Mouse (Mus musculus) frontal cortex, adult 2 months (tissue): Measurements from ENCODE around the gene Olfr55. TPM values are rescaled to one million over a fixed set of nuclear protein-coding genes. Genes with fewer than 3 reads are reported as not detected.
"Not testable (repeated sequence)": the region's sequence is repeated elsewhere in the genome, so short reads cannot be mapped to it uniquely, and the experiment has no call there.

Experiments
- DNase-seq, 2 experiments: peaks; one replicate each; pipeline ENCODE4 v3.0.0; 2022; ENCODE audit warnings: low spot score in 1 of 2; ENCODE audit errors: extremely low spot score in 1 of 2
- polyA plus RNA-seq: library from polyadenylated mRNA; depleted of rRNA; stranded (reverse); fragments of >200 nt; gene quantifications from 2 replicates; pipeline ENCODE4 v1.2.3, GENCODE M21; 2012; rRNA removed

Olfr55 gene
- polyA plus RNA-seq, result 0.02 and 0.06 TPM in 2 replicates

DNA sequence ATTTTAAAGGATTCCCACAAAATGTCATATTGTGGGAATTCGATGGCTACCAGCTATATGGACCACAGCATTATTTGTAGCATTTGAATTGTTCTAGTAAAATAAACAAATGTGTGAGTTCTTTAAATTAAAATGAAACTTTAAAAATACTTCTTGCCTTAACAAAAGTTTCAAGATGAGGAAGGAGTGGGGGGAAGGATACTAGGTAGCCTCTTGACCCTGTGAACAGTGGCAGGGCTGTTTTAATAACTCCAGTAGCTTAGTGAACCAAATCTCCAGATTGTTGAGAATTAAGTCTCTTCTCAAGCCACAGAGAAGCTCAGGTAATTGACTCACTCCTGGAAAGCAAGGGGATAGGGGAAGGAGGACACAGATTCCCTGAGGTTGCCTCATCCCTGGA lies at the start of gene Olfr55:
Gene Olfr55, plus strand, starts transcription at position 301 of the 400 bp plus-strand sequence.
- not testable (repeated sequence) for DNase-seq

DNA sequence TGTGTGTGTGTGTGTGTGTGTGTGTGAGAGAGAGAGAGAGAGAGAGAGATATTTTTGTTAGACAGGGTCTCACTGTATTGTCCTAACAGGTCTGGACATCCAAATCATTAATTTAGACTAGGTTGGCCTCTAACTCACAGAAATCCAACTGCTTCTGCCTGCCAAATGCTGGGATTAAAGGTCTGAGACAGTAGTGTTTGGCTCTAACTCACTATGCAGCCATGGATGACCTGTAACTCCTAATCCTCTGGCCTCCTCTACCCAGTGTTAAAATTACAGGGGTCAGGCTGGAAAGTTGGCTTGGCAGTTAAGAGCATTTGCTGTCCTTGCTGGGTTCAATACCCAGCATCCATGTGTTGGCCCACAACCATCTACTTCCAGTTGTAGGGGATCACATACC lies 43.7 kb upstream of the Olfr55 start:
- DNase-seq, result no peak

DNA sequence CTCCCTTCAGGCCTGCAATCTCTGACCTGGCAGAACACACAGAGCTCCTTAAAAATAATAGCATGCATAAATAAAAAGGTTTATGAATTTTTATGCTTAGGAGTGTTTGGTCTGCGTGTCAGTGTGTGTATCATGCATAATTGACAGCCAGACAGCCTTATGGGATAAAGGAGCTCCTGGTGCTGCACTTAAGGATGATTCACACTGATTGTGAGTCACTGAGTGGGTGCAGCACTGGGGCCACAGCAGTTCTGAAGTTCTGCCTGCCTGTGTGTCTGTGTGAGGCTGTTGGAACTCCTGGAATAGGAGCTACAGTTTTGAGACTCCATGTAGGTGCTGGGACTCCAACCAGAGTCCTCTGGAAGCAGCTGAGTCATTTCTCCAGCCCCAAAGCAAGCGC lies 42.0 kb upstream of the Olfr55 start:
- DNase-seq, result peak in 1 of 2 experiments; percentile 22

GRCm38 (mm10) chr17:33139261-33139820 lies 28.9 kb upstream of the Olfr55 start, which contains the start of gene Morc2b:
Gene Morc2b, minus strand, starts transcription at chr17:33139683.
- DNase-seq, result no peak

GRCm38 (mm10) chr17:33191002-33191401 lies 22.8 kb downstream of the Olfr55 start, which contains the start of gene Olfr239:
Gene Olfr239, plus strand, starts transcription at chr17:33191302.
- not testable (repeated sequence) for DNase-seq

- no peak for DNase-seq
Measured at GRCm38 (mm10) chr17:33221590-33221989, 53.3 kb downstream of the Olfr55 start, which contains the start of gene Olfr1564. Gene Olfr1564, minus strand, starts transcription at chr17:33221690.

Other genes with a start within 250 kb of the Olfr55 start
- gene Cyp4f13, start 221.0 kb upstream of the Olfr55 start, polyA plus RNA-seq, result 36.3 and 42.6 TPM in 2 replicates
- 3.3 and 4.1 TPM in 2 replicates for gene Zfp472, start 202.6 kb upstream of the Olfr55 start, polyA plus RNA-seq
- 11.7 and 12.7 TPM in 2 replicates for gene Zfp952, start 175.3 kb upstream of the Olfr55 start, polyA plus RNA-seq
- gene Zfp763, start 135.0 kb upstream of the Olfr55 start, polyA plus RNA-seq, result 9.9 and 11.1 TPM in 2 replicates
- gene 4921501E09Rik, start 100.4 kb upstream of the Olfr55 start, polyA plus RNA-seq, result not detected in 2 replicates
- gene Zfp563, start 79.1 kb upstream of the Olfr55 start, polyA plus RNA-seq, result 7.6 and 9.4 TPM in 2 replicates
- 2.6 and 3.3 TPM in 2 replicates for gene Morc2b, start 28.8 kb upstream of the Olfr55 start, polyA plus RNA-seq
- gene Olfr239, start 22.9 kb downstream of the Olfr55 start, polyA plus RNA-seq, result 0.15 TPM in 1 of 2 replicates, not detected in the other
- 2.4 TPM in 2 replicates for gene Olfr1564, start 53.2 kb downstream of the Olfr55 start, polyA plus RNA-seq
- 5.5 and 6.2 TPM in 2 replicates for gene Zfp955a, start 86.7 kb downstream of the Olfr55 start, polyA plus RNA-seq
- gene Olfr63, start 96.2 kb downstream of the Olfr55 start, polyA plus RNA-seq, result not detected in 2 replicates
- gene Zfp955b, start 121.1 kb downstream of the Olfr55 start, polyA plus RNA-seq, result 10.1 and 12.0 TPM in 2 replicates
- gene Zfp81, start 190.4 kb downstream of the Olfr55 start, polyA plus RNA-seq, result 10.9 and 11.4 TPM in 2 replicates
- 9.1 and 9.2 TPM in 2 replicates for gene Zfp101, start 226.2 kb downstream of the Olfr55 start, polyA plus RNA-seq